Mouse (Mus musculus) embryo, embryonic 10 days (tissue): ENCODE results near the gene Kdf1.

Source experiments
- DNase-seq: peaks from one replicate; pipeline ENCODE4 v3.0.0-alpha.2; 2015; ENCODE audit warnings: low spot score

The Kdf1 gene

DNA sequence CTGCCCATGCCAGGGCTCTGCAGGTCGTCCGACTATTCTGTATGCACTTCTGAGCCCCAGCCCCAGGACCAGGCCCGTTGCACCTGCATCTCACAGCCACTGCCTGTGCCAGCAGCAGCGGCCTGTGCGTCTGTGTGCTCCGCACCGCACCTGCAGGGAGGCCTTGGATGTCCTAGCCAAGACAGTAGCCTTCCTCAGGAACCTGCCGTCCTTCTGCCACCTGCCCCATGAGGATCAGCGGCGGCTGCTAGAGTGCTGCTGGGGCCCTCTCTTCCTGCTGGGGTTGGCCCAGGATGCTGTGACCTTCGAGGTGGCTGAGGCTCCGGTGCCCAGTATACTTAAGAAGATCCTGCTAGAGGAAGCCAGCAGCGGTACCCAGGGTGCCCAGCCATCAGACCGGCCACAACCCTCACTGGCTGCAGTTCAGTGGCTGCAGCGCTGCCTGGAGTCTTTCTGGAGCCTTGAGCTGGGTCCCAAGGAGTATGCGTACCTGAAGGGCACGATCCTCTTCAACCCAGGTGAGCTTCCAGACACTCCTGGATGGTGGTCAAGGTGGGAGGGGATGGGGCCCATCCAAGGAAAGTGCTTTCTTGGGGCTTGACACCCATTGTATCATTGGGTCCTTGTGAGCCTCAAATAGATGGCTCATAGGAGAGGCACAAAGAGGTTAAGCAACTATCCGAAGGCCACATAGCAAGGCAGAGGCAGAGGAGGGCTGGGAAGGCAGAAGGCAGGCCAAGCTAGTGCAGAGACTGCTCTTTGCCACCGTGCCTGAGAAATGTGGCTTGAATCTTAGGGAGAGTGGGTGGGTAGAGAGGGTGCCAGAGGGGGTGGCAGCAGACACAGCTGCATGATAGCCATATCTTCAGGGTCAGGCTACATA lies 34.9 kb downstream of the Kdf1 start:
- DNase-seq = no peak

DNA sequence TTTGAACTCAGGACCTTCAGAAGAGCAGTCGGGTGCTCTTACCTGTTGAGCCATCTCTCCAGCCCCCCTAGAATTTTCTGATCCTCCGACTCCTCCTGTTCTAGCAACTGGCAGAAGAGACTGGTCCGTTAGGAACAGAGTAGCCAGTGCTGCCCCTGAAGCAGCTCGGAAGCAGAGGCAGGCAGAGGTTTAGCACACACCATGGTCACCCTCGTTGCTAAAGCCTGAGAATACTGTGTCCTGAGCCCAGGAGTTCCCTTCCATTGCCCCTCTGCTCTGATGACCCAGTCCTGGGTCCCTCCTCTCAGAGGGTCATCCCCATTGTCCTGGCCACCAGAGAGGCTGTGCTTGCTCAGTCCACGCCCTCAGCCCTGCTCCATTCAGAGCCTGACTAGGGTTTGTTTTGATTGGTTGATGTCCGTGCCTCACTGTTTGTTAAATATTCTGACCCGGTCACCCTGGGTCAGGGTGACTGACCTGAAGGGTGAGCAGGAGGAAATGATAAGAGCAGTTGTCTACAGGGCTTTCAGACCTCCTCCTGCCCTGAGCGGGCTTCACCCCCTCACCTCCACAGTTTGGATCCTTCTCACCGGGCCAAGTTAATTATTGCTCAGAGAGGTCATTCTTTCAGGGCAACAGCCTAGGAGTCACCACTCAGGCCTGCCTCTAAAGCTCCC lies 38.4 kb downstream of the Kdf1 start:
- peak; percentile 69 for DNase-seq

DNA sequence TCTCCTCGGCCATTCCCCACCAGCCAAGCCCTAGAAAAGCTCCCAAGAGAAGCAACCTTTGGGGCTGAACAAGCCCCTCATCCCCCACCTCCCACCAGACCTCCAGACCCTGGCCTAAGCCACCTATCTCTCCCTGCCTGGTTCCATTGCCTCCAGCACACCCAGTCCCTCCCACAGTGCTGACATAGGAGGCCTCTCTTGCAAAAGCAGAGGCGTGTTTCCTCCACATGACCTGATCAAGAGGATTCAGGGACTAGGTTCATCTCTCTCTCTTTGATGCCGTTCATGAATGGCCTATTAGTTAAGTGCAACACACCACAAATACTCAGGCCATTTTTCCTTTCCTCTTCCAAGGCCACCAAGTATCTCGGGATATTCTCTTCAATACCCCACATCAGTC lies 41.1 kb downstream of the Kdf1 start:
- no peak for DNase-seq

DNA sequence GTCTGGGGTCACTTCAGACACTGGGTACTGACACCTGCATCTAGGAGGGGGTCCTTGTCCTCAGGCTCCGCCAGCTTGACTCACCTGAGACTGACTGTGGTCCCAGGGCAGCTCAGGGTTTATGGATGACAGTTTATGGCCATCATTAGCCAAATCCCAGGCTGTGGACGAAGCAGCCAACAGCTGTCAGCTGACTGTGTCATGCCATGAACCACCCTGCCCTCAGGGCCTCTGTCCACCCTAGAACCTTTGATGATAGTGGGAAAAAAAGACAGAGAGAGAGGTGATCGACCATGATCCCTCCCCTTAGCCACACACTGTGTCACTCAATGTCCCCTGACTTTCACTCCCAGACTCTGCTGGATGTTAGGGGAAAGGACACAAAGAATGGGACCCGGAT lies 42.9 kb downstream of the Kdf1 start:
- no peak for DNase-seq

DNA sequence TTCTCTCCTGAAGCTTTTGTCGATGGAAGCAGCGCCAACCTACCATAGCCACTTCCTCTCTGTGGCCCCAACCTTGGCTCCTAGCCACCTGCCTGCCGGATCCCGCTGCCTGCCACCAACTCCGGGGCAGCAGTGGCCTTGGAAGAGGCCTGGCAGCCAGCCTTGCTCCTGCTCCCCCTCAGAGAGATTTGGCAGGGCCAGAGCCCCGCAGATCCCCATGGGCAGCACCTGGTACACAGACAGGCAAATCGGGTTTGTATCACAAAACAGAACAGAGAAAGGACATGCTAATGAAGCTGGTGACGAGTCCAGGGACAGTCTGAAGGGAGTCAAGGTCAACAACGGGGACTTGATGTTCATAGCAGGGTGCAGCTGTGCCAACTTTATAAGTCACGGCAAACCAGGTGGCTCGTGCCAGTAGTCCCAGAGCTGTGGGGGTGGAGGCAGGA lies 44.4 kb downstream of the Kdf1 start:
- DNase-seq = no peak

DNA sequence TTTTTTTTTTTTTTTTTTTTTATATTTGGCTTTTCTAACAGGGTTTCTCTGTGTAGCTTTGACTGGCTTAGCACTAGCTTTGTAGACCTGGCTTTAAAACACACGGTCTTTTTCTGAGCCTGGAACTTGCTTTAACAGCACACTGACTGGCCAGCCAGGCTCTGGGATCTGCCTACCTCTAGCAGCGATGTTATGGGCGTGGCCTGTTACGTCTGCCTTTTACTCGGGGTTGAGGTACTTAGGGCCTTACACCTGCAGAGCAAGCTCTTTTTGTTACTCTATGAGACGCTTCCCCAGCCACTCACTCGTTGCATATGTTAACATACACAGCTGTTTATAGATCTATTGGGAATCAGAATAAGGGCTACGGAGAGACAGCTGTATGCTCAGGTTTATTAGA lies 48.5 kb downstream of the Kdf1 start:
- no peak for DNase-seq

DNA sequence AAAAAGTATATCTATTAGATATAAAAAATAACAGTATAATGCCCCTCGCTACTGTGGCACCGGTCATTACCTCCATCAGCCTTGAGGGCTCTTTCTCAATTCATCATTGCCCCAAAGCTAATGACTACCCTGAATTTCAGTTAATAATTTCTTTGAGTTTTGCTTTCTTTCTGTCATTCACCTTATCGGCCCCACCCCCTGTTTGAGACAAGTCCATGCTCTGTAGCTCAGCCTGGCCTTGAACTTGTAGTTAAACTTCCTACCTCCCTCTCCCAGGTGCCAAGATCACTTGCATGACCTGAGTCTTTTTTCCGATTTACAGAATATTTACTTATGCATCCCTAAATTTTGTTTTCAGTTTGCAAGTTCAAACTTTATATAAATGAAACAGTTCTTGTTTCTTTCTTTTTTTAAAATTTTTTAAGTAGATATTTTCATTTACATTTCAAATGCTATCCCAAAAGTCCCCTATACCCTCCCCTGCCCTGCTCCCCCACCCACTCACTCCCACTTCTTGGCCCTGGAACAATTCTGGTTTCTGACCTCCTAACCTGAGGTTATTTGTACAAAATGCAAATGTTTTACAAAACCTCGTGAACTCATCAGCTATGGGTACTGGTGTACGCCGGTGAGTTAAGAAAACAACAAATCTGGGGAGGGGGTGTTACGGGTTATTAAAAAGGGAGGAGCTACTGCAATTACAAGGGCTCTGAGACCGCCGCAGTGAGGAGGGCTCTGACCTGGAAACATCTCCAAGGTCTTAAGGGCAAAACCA lies 50.7 kb downstream of the Kdf1 start:
- no peak for DNase-seq

DNA sequence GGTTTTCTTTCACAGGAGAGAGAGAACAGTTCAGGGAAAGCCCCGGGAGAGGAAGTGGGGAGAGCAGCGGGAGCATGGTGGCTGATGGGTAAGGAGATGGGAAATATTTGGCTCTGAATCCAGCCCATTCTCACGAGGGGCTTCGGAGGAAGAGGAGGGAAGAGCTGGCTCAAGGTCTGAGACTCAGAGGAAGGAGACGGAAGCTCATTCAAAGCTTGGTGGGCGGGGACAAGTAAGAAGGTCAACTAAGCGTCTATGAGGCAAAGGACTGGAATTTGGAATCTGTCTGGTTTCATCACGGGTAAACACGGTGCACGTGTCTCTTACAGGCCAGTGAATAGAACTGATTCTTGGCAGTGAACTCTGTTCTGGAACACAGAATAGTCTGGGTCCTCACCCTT lies 51.3 kb downstream of the Kdf1 start:
- DNase-seq = no peak

DNA sequence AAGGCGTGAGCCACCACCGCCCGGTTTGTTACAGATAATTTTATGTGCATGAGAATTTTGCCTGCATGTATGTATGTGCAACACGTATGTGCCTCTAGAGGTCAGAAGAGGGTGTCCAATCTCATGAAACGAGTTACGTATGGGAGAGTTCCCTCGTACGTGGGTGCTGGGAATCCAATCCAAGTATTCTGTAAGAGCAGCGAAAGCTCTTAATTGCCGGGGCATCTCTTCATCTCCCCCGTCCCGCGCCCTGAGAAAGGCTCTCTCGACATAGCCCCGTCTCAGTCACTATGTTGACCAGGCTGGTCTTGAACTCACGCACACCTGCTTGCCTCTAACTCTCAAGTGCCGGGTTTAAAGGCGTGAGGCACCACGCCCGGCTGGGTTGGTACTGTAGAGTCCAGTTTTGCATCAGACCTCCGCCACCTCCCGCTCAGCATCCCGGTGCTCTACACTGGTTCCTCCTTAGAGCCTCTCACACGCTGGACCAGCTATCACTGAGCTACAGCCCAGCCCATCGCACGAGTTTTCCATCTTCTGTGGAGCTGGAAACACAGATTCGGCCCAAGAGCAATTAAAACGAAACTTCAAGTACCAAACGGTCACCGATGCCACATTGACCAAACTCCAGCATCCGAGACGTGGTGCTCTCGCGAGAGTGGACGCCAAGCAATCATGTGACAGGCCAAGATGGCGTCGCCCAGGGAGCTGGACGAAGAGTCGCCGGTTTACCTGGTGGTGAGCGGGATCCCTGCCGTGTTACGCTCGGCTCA lies 55.5 kb downstream of the Kdf1 start, which contains the start of gene Gpatch3:
Gene Gpatch3 (plus strand): TSS at position 676 of the 773 bp plus-strand sequence.
- peak; percentile 99 for DNase-seq

DNA sequence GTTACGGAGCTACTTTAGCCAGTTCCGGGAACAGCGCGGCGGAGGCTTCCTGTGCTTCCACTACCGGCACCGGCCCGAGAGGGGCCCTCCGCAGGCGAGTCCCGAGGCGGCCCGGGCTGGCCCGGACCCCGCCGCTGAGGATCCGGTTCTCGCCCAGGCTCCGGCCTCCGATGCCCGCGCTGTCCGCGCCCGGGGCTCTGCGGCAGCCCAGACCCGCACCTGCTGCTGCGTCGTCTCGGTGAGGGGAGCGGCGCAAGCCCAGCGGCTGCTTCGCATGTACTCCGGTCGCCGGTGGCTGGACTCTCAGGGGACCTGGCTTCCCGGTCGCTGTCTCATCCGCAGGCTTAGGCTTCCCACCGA lies 56.1 kb downstream of the Kdf1 start:
- no peak for DNase-seq

DNA sequence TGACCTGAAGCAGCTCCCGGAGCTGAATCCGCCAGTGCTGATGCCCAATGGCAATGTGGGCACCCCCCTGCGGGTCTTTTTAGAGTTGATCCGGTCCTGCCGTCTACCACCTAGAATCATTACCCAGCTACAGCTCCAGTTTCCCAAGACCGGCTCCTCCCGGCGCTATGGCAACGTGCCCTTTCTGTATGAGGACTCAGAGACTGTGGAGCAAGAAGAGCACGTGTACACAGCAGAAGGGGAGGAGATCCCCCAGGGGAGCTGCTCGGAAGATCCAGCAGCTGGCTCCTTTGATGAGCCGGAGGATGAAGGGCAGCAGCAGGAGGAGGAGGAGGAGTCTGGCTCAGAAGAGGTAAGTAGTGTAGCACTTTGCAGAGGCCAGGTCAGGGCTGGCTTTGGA lies 59.2 kb downstream of the Kdf1 start:
- no peak for DNase-seq
